9 mouse cellular contexts compared by ENCODE assay signal in the genomic region with DNA sequence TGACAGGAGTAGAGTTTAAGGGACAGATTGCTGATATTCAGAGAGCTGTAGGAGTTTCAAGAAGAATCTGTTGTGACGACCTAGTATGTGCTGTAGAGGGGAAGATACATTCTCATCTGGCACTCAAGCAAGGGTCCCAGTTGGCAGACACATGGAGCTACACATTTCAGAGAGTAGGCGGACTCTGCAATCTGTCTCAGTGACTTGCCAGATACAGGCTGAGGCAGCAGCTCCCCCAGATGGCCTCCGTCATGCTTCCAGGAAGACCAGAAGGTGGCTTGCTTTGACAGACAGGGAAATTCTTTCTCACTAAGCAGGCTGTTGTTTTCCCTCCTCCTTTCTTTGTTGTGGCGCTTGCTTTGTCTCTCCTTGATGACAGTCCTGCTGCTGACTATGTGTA.
A peak's percentile ranks its signal among the peaks of the same experiment; 100 is the strongest.
DNase-seq lines count a peak whose midpoint lies in the region; ATAC-seq and TF ChIP-seq lines count a peak whose summit lies in the region.
"Had no signal": no experiment of that assay in that cellular context is flagged by ENCODE, and none has a peak within 500 bp of the region (broad histone marks: within the 10 kb centered on the region; RNA-seq: fewer than 3 reads in every experiment).

No protein-coding gene starts in this region.

- no peaks in the 10 kb centered on the region for H3K9me3 ChIP-seq in kidney, embryonic 15.5 days (replicated peaks)
- no peaks in the 10 kb centered on the region for H3K9me3 ChIP-seq in stomach, postnatal 0 days (ENCODE audit: control insufficient read depth, low read length)
- H3K9me3 ChIP-seq in midbrain, embryonic 16.5 days (replicated peaks; ENCODE audit: control insufficient read depth, low read length, poor library complexity, severe bottlenecking), result 0 out of 2 replicates have a peak, but pooled peaks cover 2% of the 10 kb centered on the region
- H3K9me3 ChIP-seq: midbrain, embryonic 12.5 days had no signal

- TF ChIP-seq EP300 in stomach, postnatal 0 days (optimal IDR thresholded peaks at IDR 0.05), result no peak

- 41% methylated on average over 4 of the region's 4 CpGs for WGBS in kidney, embryonic 15.5 days
- 40% methylated on average over 4 of the region's 4 CpGs for WGBS in stomach, postnatal 0 days
- 40% methylated on average over 4 of the region's 4 CpGs for WGBS in midbrain, embryonic 16.5 days

- ATAC-seq in kidney, embryonic 15.5 days (replicated peaks; ENCODE audit: low FRiP score), result peak; percentile 60; the same call in 1 of the 2 replicates
- ATAC-seq in stomach, postnatal 0 days (ENCODE audit: low FRiP score, low TSS enrichment), result no peak
- ATAC-seq in midbrain, embryonic 16.5 days, result no peak; the same call in 1 of the 2 replicates

- no peak overlapping the region for H3K4me2 ChIP-seq in kidney, embryonic 15.5 days
- H3K4me2 ChIP-seq in stomach, postnatal 0 days (replicated peaks; ENCODE audit: low read depth), result no peak overlapping the region
- H3K4me2 ChIP-seq in midbrain, embryonic 16.5 days (ENCODE audit: low read length), result no peak overlapping the region
- H3K4me2 ChIP-seq: midbrain, embryonic 12.5 days had no signal

- H3K27me3 ChIP-seq in kidney, embryonic 15.5 days, result no peaks in the 10 kb centered on the region
- no peaks in the 10 kb centered on the region for H3K27me3 ChIP-seq in stomach, postnatal 0 days (ENCODE audit: control insufficient read depth, insufficient read depth, low read length)
- no peaks in the 10 kb centered on the region for H3K27me3 ChIP-seq in midbrain, embryonic 16.5 days (ENCODE audit: control insufficient read depth, insufficient read depth, low read depth, low read length)
- H3K27me3 ChIP-seq: midbrain, embryonic 12.5 days had no signal

- no peaks in the 10 kb centered on the region for H3K36me3 ChIP-seq in kidney, embryonic 15.5 days
- H3K36me3 ChIP-seq in stomach, postnatal 0 days (ENCODE audit: control insufficient read depth, insufficient read depth, low read length), result no peaks in the 10 kb centered on the region
- H3K36me3 ChIP-seq in midbrain, embryonic 16.5 days (ENCODE audit: control insufficient read depth, insufficient read depth, low read length), result no peaks in the 10 kb centered on the region
- H3K36me3 ChIP-seq: midbrain, embryonic 12.5 days had no signal

- intact Hi-C loops in gastrocnemius, postnatal 14 days (cut with DNase I; ENCODE audit: low total_unique reads), result no loop called here
- intact Hi-C loops in left cerebral cortex, postnatal 36 days (cut with DNase I), result no loop called here

- H3K27ac ChIP-seq in kidney, embryonic 15.5 days, result no peak overlapping the region
- H3K27ac ChIP-seq in stomach, postnatal 0 days (replicated peaks), result no peak overlapping the region
- H3K27ac ChIP-seq in midbrain, embryonic 16.5 days (ENCODE audit: low read length), result no peak overlapping the region
- H3K27ac ChIP-seq: midbrain, embryonic 12.5 days had no signal

- no peak overlapping the region for H3K4me3 ChIP-seq in kidney, embryonic 15.5 days (replicated peaks)
- H3K4me3 ChIP-seq in stomach, postnatal 0 days (ENCODE audit: low read depth, low read length), result no peak overlapping the region
- no peak overlapping the region for H3K4me3 ChIP-seq in midbrain, embryonic 16.5 days (ENCODE audit: low read depth, low read length)
- H3K4me3 ChIP-seq: midbrain, embryonic 12.5 days had no signal

- no peaks in the 10 kb centered on the region for H3K4me1 ChIP-seq in kidney, embryonic 15.5 days
- H3K4me1 ChIP-seq in stomach, postnatal 0 days (replicated peaks; ENCODE audit: control insufficient read depth, insufficient read depth), result 0 out of 2 replicates have a peak, but pooled peaks cover 2% of the 10 kb centered on the region
- H3K4me1 ChIP-seq in midbrain, embryonic 16.5 days (ENCODE audit: control insufficient read depth, insufficient read depth, low read length), result no peaks in the 10 kb centered on the region
- H3K4me1 ChIP-seq: midbrain, embryonic 12.5 days had no signal

- H3K9ac ChIP-seq in kidney, embryonic 15.5 days, result no peak overlapping the region
- no peak overlapping the region for H3K9ac ChIP-seq in stomach, postnatal 0 days (ENCODE audit: low read length)
- H3K9ac ChIP-seq in midbrain, embryonic 16.5 days (ENCODE audit: low read depth, low read length), result no peak overlapping the region
- H3K9ac ChIP-seq: midbrain, embryonic 12.5 days had no signal

- peak; percentile 24 for DNase-seq in gastrocnemius, postnatal 14 days
- no peak for DNase-seq in gastrocnemius, adult 8-10 months (ENCODE audit: low spot score in 2 of 2)
- DNase-seq in adrenal gland, adult 8-10 months, result peak; percentile 15
- peak; percentile 1 for DNase-seq in embryo, embryonic 11.5 days (ENCODE audit: low read depth, low spot score)
- DNase-seq in left cerebral cortex, postnatal 36 days (ENCODE audit: low spot score in 2 of 2), result peak; percentile 80
- DNase-seq in stomach, postnatal 0 days (ENCODE audit: low spot score), result no peak

- peak; percentile 55 for TF ChIP-seq CTCF in stomach, postnatal 0 days (IDR thresholded peaks at IDR 0.05; ENCODE audit: low read depth)

Comparison
In these comparisons a context has a peak if more than half of its experiments do, and no peak if none do; other contexts are left out.
1. DNase-seq: peak in gastrocnemius, postnatal 14 days (single experiment), adrenal gland, adult 8-10 months (single experiment), embryo, embryonic 11.5 days (single experiment) and left cerebral cortex, postnatal 36 days (2 of 2); none in gastrocnemius, adult 8-10 months (0 of 2) and stomach, postnatal 0 days (single experiment).